Mouse (Mus musculus) liver, embryonic 12.5 days (tissue): Measurements from ENCODE around the gene Trip11. TPM values are rescaled to one million over a fixed set of nuclear protein-coding genes. Genes with fewer than 3 reads are reported as not detected.

ENCODE experiments used
- ATAC-seq: fragments of 200-750 bp; cut with Nextera tagmentation; 2 replicates; pipeline ENCODE4 v1.8.0; 2017; ENCODE audit warnings: moderate number of reproducible peaks, mild to moderate bottlenecking, moderate library complexity
- H3K27ac ChIP-seq: fragments of 300-500 bp; sonication (generic); 2 replicates; pipeline ENCODE4 v1.5.1; 2016; ENCODE audit warnings: mild to moderate bottlenecking
- H3K27me3 ChIP-seq: fragments of 300-500 bp; sonication (generic); replicated peaks from 2 replicates; pipeline ENCODE4 v1.6.1; 2016; ENCODE audit warnings: mild to moderate bottlenecking, moderate library complexity
- H3K36me3 ChIP-seq: fragments of 300-500 bp; sonication (generic); 2 replicates; pipeline ENCODE4 v1.6.1; 2016; ENCODE audit warnings: mild to moderate bottlenecking, moderate library complexity
- H3K4me1 ChIP-seq: fragments of 300-500 bp; sonication (generic); 2 replicates; pipeline ENCODE4 v1.6.1; 2016
- H3K4me2 ChIP-seq: fragments of 300-500 bp; sonication (generic); 2 replicates; pipeline ENCODE4 v1.6.1; 2016; ENCODE audit warnings: mild to moderate bottlenecking, moderate library complexity
- H3K4me3 ChIP-seq: fragments of 300-500 bp; sonication (generic); 2 replicates; pipeline ENCODE4 v1.5.1; 2016; ENCODE audit warnings: mild to moderate bottlenecking, moderate library complexity
- H3K9ac ChIP-seq: fragments of 300-500 bp; sonication (generic); 2 replicates; pipeline ENCODE4 v1.6.1; 2016; ENCODE audit warnings: mild to moderate bottlenecking, moderate library complexity
- H3K9me3 ChIP-seq: fragments of 300-500 bp; sonication (generic); replicated peaks from 2 replicates; pipeline ENCODE4 v1.6.1; 2016; ENCODE audit warnings: mild to moderate bottlenecking, moderate library complexity
- WGBS: fragments of 180-500 bp; shearing (Covaris S2); methylation state at CpG from one replicate; pipeline ENCODE4 v1.1.7; 2016; ENCODE audit not compliant: insufficient replicate concordance; 5-methylcytosine and 5-hydroxymethylcytosine counted together
- polyA plus RNA-seq: library from polyadenylated mRNA; unstranded; fragments of >200 nt; fragmentation: Nextera tagmentation; extraction: Ambion mirVana; gene quantifications from 2 replicates; pipeline ENCODE4 v1.2.1, GENCODE M21; 2016

Trip11 gene
- polyA plus RNA-seq, 1 experiment from 2014 or later = 12.8 TPM

DNA sequence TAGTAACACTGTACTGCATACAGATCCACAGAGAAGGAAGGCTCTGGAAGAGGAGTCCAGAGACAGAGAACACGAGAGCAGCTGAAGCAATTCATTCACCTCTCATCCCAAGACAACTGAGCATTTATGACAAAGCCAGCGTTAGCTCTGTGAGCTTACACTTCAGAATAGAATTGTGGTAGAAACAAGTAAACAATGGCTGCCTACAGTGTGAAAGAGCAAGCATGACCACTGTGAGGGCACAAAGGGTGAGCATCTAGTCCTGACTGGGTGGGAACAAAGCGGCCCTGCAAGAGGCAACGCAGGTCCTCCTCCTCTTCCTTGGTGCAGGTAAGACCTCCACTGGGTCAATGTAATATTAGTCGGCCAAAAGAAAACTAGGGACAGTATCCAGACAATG, 22.0 kb downstream of the Trip11 start:
- Histone ChIP-seq H3K27ac (no peak overlapping the region), H3K4me1 (no peaks in the 10 kb centered on the region), H3K36me3 (peaks cover 64% of the 10 kb centered on the region), H3K9ac (no peak overlapping the region), H3K4me3 (no peak overlapping the region), H3K27me3 (no peaks in the 10 kb centered on the region), H3K4me2 (no peak overlapping the region), H3K9me3 (no peaks in the 10 kb centered on the region)
- 89% methylated on average over 5 of the region's 5 CpGs for WGBS
- no peak for ATAC-seq

DNA sequence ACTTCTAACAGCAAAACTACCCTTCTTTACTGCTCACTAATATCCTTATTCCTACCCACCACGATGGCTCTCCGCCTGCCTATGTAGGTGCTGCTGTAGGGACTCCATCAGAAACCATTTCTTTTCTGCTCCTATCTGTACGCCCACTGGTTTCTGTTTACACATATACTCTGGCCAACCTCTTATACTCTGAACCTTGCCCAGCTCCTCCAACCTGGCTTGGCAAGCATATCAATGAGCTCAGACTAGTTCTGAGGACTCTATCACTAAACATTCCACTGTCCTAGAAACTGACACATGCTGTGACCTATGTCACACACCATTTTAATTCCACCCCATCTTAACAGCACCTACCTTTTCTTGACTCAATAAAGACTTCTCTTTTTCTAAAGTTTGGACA, 23.7 kb downstream of the Trip11 start:
- Histone ChIP-seq H3K27ac (no peak overlapping the region), H3K36me3 (peaks cover 75% of the 10 kb centered on the region), H3K4me3 (no peak overlapping the region), H3K4me2 (no peak overlapping the region), H3K4me1 (no peaks in the 10 kb centered on the region), H3K27me3 (no peaks in the 10 kb centered on the region), H3K9me3 (no peaks in the 10 kb centered on the region), H3K9ac (no peak overlapping the region)
- ATAC-seq = no peak; the same call in 1 of the 2 replicates
- 88% methylated on average over 3 of the region's 3 CpGs for WGBS

DNA sequence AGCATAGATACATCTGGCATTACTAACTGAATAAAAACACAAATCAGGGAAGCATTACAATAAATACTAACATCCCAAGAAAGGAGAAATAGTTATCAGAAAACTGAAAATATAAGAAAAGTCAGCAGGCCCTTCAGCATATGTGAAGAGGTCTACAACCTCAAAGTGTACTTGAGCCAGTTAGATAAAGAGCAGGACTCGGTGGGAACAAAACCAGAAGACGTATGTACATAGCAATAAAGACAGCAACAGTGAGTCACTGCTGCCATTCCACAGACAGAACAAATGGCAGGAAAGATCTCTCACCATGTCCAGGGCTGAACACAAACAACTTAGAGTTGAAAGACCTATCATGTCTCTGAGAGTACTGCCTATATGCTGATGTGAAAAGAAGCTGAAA, 24.8 kb downstream of the Trip11 start:
- H3K9ac ChIP-seq = no peak overlapping the region
- peaks cover 77% of the 10 kb centered on the region for H3K36me3 ChIP-seq
- 85% methylated on average over 2 of the region's 2 CpGs for WGBS
- no peak overlapping the region for H3K4me2 ChIP-seq
- H3K9me3 ChIP-seq = no peaks in the 10 kb centered on the region
- no peaks in the 10 kb centered on the region for H3K27me3 ChIP-seq
- no peak overlapping the region for H3K27ac ChIP-seq
- no peaks in the 10 kb centered on the region for H3K4me1 ChIP-seq
- no peak for ATAC-seq
- no peak overlapping the region for H3K4me3 ChIP-seq

DNA sequence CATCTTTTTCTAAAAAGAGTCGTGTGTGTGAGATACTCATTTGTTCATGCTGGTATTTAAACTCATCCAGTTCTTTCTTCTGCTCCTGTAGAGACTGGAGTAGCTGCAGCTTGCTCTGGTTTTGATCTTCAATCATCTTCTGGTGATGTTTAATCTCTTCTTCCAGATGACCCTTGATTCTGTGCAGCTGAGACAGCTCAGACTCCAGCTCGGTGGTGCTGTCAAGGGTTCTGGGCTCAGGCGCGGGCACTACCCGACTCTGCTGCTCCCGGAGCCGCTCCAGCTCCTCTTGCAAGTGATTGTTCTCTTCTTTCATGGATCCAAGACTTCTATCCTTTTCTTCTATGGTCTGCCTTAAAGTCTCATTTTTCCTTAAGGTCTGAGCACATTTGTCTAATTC, 28.1 kb downstream of the Trip11 start:
- WGBS = 85% methylated on average over 7 of the region's 7 CpGs
- ATAC-seq = no peak
- no peak overlapping the region for H3K4me2 ChIP-seq
- H3K36me3 ChIP-seq = peaks cover 75% of the 10 kb centered on the region
- H3K27me3 ChIP-seq = no peaks in the 10 kb centered on the region
- H3K9me3 ChIP-seq = no peaks in the 10 kb centered on the region
- H3K27ac ChIP-seq = no peak overlapping the region
- H3K4me1 ChIP-seq = no peaks in the 10 kb centered on the region
- no peak overlapping the region for H3K4me3 ChIP-seq
- no peak overlapping the region for H3K9ac ChIP-seq

DNA sequence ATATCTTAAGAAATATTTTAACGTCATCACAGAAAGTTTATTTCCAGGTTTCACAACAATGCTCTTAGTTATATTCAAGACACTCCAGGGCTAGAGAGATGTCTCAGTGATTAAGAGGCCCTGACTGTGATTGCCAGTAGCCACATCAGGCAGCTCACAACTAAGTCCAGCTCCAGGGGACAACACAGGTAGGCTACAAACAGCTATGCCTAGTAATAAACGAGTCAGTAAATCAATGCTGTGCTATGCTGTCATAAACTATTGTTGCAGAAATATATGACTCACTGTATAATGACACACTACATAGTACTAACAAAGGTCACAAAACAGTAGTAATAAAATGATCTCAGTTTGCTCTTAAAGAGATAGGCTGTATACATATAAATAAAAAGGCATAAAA, 36.7 kb downstream of the Trip11 start:
- peaks cover 75% of the 10 kb centered on the region for H3K36me3 ChIP-seq
- no peaks in the 10 kb centered on the region for H3K9me3 ChIP-seq
- no peak overlapping the region for H3K27ac ChIP-seq
- no peak overlapping the region for H3K4me3 ChIP-seq
- H3K4me1 ChIP-seq = no peaks in the 10 kb centered on the region
- no peak overlapping the region for H3K9ac ChIP-seq
- 82% methylated on average over 2 of the region's 2 CpGs for WGBS
- no peak for ATAC-seq
- no peaks in the 10 kb centered on the region for H3K27me3 ChIP-seq
- no peak overlapping the region for H3K4me2 ChIP-seq

DNA sequence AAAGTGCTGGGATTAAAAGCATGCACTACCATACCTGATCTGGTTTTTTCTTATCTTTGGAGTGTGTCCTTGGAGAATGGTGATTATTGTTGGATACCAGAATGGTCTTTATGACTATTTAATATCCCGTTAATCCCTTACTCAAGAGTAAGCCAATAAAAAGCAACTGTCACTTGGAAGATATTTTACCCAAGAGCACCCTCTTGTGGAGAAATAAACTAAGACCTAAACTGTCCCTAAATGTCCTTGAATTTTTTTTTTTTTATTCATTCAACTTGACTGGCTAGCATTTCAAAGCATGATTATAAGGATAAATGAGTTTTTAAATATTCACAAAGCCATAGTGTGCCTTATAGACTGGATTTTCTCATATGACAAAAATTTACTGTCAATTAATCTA, 38.0 kb downstream of the Trip11 start:
- Histone ChIP-seq H3K4me1 (no peaks in the 10 kb centered on the region), H3K4me3 (no peak overlapping the region), H3K36me3 (peaks cover 71% of the 10 kb centered on the region), H3K27me3 (no peaks in the 10 kb centered on the region), H3K9me3 (no peaks in the 10 kb centered on the region), H3K27ac (no peak overlapping the region), H3K9ac (no peak overlapping the region), H3K4me2 (no peak overlapping the region)
- 84% methylated on average over 1 of the region's 1 CpGs for WGBS
- ATAC-seq = no peak

DNA sequence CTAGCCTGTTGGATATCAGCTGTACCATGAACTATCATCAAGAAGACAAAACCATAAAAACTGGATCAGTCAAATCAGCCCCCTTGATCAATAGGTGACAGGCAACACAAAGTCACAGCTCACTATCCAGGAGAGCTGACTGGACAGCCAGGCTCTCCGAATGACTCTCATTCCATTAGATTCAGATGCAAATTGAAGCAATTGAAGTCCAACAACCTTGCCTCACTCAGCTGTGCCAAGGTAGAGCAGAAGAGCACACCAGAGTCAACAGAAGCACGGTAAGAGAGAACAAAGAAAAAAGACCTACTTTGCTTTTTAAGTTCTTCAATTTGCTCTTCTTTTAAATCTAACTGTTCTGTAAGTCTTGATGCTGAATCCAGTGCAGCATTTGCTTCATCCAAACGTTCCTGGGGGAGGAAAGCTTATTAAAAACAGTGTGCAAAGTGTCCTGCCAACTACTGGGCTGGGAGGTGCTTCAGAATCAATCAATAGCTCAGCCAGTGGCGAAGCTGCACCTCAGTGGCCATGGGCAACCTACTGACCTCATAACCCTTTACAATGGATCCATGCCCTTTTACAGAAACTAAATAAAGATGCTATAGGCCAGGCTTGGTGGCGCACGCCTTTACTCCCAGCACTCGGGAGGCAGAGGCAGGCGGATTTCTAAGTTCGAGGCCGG, 50.6 kb downstream of the Trip11 start:
- H3K36me3 ChIP-seq = peaks cover 51% of the 10 kb centered on the region

DNA sequence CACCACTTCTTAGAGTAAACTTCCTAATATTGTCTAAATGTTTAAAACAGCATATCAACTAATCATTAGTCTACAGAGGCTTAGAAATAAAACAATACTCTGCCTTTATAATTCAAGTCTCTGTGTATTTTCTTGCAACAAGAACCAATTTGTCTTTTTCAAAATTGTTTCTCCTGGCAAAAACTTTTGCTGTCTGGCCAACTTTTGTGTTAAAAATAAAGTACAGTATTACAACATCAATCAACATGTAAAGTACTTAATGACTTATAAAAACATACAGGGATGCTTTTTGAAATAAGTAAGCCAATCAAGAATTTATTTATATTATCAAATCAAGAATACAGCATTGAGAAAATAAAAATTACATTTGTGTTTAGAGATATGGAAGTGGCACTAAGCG, 52.8 kb downstream of the Trip11 start:
- Histone ChIP-seq H3K27ac (no peak overlapping the region), H3K27me3 (no peaks in the 10 kb centered on the region), H3K9me3 (no peaks in the 10 kb centered on the region), H3K4me3 (no peak overlapping the region), H3K9ac (no peak overlapping the region), H3K4me1 (no peaks in the 10 kb centered on the region), H3K36me3 (peaks cover 32% of the 10 kb centered on the region), H3K4me2 (no peak overlapping the region)
- WGBS = 86% methylated on average over 1 of the region's 1 CpGs
- no peak for ATAC-seq

More for the DNA sequence above, 50.6 kb downstream of the Trip11 start:
- Histone ChIP-seq H3K4me1 (no peaks in the 10 kb centered on the region), H3K27me3 (no peaks in the 10 kb centered on the region), H3K4me3 (no peak overlapping the region), H3K9ac (no peak overlapping the region), H3K9me3 (no peaks in the 10 kb centered on the region), H3K27ac (no peak overlapping the region), H3K4me2 (no peak overlapping the region)
- 75% methylated on average over 10 of the region's 10 CpGs for WGBS
- no peak for ATAC-seq

DNA sequence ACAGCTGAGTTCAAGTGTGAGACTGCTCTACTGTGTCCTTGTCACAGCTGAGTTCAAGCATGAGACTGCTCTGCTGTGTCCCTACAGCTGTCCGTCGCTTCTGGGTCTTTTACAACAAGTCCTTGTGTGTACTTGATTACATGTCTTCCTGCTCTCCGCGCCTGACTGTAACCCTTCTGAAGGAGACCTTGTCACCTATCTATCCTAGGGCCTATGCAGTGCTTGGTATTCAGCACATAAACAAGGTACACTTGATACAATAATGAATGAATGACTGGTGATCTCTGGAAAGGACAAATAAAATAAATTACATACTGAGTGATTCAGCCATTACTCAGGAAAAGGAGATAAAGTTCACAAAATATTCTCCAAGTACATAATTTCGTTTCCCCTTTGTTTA, 55.1 kb downstream of the Trip11 start:
- H3K27ac ChIP-seq = no peak overlapping the region
- no peaks in the 10 kb centered on the region for H3K4me1 ChIP-seq
- no peaks in the 10 kb centered on the region for H3K27me3 ChIP-seq
- no peak overlapping the region for H3K9ac ChIP-seq
- WGBS = 86% methylated on average over 5 of the region's 5 CpGs
- H3K9me3 ChIP-seq = no peaks in the 10 kb centered on the region
- peaks cover 32% of the 10 kb centered on the region for H3K36me3 ChIP-seq
- no peak overlapping the region for H3K4me2 ChIP-seq
- no peak overlapping the region for H3K4me3 ChIP-seq
- ATAC-seq = no peak

DNA sequence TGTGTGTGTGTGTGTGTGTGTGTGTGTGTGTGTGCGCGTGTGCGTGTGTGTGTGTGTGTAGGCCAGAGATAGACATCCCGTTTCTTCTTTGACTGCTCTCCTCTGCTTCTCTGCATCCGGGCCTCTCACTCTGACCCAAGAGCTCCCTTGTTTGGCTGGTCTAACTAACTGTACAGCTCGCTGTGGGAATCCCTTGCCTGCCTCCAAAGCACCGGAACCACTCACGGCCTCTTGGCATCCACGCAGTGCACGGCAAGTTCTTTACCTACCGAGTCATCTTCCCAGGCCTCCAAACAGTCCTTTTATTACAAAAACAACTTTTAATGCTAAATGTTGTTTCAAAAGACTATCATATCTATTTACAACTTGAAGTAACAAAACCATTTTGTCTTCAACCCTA, 58.7 kb downstream of the Trip11 start:
- Histone ChIP-seq H3K36me3 (peaks cover 12% of the 10 kb centered on the region), H3K27me3 (no peaks in the 10 kb centered on the region), H3K4me2 (no peak overlapping the region), H3K9ac (no peak overlapping the region), H3K27ac (no peak overlapping the region), H3K4me3 (no peak overlapping the region), H3K9me3 (no peaks in the 10 kb centered on the region), H3K4me1 (no peaks in the 10 kb centered on the region)
- ATAC-seq = no peak
- WGBS = 88% methylated on average over 8 of the region's 11 CpGs

DNA sequence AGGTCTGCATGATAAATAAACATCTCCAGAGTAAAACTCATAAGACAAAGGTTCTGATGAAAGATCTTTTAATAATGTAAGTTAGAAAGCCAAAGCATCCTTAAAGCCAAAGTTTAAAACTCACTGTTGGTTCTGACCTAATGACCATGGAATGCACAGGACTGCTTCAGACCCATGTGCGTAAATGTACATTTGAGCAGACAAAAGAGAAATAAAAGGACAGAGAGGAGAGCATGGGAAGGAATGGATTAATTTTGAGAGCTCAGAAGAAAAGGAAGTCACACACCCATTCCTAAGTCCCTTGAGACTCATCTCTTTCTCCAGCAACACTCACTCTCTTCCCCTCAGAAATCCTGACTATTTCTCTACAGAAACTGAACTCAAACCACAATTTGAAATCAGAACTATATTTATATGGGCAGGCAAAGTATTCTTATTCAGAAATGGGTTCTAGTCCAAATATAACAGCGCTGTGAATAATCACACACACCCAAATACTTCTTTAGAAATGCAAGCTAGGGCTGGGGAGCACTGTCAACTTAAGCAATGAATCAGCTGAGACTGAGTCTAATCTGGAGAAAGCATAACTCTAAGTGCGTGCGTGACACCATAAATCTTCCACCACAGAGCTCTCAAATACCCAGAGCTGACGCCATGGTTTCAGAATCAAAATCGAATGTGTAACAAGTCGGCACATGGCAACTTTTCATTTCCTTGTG, 61.1 kb downstream of the Trip11 start:
- H3K27ac ChIP-seq = no peak overlapping the region
- no peak for ATAC-seq
- no peaks in the 10 kb centered on the region for H3K4me1 ChIP-seq
- no peak overlapping the region for H3K4me3 ChIP-seq
- H3K36me3 ChIP-seq = peaks cover 10% of the 10 kb centered on the region
- WGBS = 80% methylated on average over 7 of the region's 7 CpGs
- no peak overlapping the region for H3K4me2 ChIP-seq
- no peak overlapping the region for H3K9ac ChIP-seq
- no peaks in the 10 kb centered on the region for H3K27me3 ChIP-seq
- H3K9me3 ChIP-seq = no peaks in the 10 kb centered on the region

DNA sequence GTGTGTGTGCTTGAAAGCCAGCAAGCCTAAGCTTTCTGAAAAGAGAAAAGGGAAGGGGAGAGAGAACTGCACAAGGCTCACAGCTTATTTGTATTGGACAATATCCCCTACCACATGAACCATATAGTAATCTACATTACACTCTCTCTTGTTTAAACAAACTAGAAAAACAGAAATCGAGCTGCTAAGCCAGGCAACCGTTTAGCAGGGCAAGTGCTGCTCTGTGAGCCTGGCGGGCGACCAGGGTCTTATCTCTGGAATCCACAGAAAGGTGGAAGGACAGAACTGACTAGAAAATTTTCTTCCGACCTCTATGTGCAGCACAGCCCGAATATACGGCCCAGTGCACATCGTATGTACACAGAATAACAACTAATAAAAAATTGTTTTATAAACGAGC, 61.8 kb downstream of the Trip11 start:
- no peak overlapping the region for H3K27ac ChIP-seq
- H3K36me3 ChIP-seq = peaks cover 16% of the 10 kb centered on the region
- no peaks in the 10 kb centered on the region for H3K4me1 ChIP-seq
- WGBS = 56% methylated on average over 9 of the region's 9 CpGs
- H3K4me3 ChIP-seq = no peak overlapping the region
- no peaks in the 10 kb centered on the region for H3K9me3 ChIP-seq
- H3K27me3 ChIP-seq = no peaks in the 10 kb centered on the region
- ATAC-seq = no peak
- H3K4me2 ChIP-seq = no peak overlapping the region
- H3K9ac ChIP-seq = no peak overlapping the region
